Mouse (Mus musculus) NIH3T3 (cell line): ENCODE measurements at regions not wholly inside any gene's neighbourhood (a gene's known extent, or its start where the extent isn't known, plus 50 kb on each side); places are given as distances from the start of the nearest gene placed in this dataset.
"Not testable (repeated sequence)": the region's sequence is repeated elsewhere in the genome, so short reads cannot be mapped to it uniquely, and the experiment has no call there.

Experiments
- DNase-seq: peaks from one replicate; pipeline ENCODE4 v3.0.0-alpha.2; 2012; ENCODE audit warnings: low read depth

DNA sequence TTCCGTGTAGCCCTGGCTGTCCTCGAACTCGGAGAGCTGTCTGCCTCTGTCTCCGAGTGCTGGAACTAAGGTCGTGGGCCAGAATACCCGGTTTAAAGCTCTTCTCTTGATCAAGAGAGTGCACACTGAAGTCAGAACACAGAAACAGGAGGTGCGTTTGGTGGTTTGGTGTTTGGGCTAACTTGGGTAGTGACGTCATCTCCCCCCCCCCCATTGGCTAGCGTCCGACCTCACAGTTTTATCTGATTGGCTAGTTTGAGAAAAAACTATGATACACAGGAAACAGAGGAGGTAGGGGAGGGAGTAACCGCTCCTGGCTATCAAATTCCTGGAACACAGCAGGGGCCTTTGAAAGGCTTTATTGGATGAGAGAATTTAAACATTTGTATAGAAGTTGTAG lies 60.2 kb upstream of the Pim1 start:
- DNase-seq: no peak

GRCm38 (mm10) chr17:29430806-29431205 lies 59.7 kb upstream of the Pim1 start:
- DNase-seq: no peak

GRCm38 (mm10) chr17:29431553-29432297 lies 58.8 kb upstream of the Pim1 start:
- DNase-seq: no peak

GRCm38 (mm10) chr17:29432666-29433065 lies 57.9 kb upstream of the Pim1 start:
- DNase-seq: no peak

DNA sequence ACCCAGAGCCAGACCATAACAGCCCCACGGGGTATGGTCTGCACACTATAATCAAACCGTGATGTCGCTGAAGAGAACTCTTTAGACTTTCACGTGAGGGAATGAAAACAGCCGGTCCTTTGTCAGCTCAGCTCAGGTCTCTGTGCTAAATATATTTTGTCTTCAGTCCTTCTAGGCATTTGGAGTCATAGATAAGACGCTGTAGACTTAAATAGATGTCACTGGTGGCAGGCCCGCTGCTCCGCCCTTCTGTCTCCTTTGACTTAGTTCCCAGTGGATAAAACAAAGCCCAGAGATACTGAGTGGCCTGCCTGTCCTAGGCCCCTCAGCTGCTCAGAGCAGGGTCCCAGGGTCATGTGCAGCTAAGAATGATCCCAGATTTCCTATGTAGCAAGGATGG lies 57.2 kb upstream of the Pim1 start:
- DNase-seq: no peak

GRCm38 (mm10) chr17:29434074-29434944 lies 56.2 kb upstream of the Pim1 start:
- peak; percentile 43 for DNase-seq

- DNase-seq: no peak
Measured at GRCm38 (mm10) chr17:29435345-29436006, 55.1 kb upstream of the Pim1 start.

GRCm38 (mm10) chr17:29436484-29436870 lies 54.1 kb upstream of the Pim1 start:
- DNase-seq: not testable (repeated sequence)

GRCm38 (mm10) chr17:29436871-29437534 lies 53.5 kb upstream of the Pim1 start:
- DNase-seq: peak; percentile 57

- peak; percentile 81 for DNase-seq
Measured at GRCm38 (mm10) chr17:29437535-29438324, 52.8 kb upstream of the Pim1 start.

DNA sequence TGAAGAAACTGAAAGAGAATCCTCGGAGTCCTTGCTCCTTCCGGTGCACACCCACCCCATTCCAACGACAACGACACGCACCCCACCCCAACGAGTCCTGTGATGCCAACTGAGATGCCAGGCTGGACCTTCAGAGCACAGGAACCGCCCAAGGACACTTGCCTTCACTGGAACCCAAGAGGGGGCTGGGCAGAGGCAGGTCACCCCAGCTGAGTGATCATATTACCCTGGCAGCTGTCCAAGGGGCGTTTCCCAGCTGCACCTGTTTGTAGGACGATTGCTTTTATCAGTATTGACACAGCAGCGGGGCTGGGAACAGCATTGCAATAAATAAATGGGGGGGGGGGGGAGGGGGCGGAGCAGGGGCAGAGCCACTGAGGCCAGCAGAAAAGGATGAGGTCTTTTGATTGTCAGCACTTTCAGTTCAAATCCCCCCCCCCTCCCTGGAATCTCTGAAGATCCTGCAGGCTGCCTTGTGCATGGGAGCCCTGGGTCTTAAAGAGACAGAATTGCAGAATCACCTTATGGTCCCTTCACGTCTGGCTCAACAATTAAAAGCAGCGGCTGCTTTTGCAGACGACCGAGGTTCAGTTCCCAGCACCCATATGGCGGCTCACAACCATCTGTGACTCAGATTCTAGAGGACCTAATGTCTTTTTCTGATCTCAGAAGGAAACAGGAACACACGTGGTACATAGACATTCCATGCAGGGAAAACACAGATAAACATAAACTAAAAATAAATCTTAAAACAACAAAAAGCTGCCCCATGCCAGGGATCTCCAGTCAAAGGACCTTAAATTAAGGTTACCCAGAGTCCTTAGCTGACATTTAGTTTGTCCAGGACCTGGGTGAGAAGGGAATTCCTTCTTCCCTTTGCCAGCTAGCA lies 52.0 kb upstream of the Pim1 start:
- DNase-seq: no peak

- peak; percentile 53 for DNase-seq
Measured at GRCm38 (mm10) chr17:29439992-29440391, 50.6 kb upstream of the Pim1 start.

GRCm38 (mm10) chr17:29440490-29440889 lies 50.1 kb upstream of the Pim1 start:
- DNase-seq: no peak
